Mouse (Mus musculus) E14TG2a.4 (cell line): ENCODE results near the gene Hand1.

ENCODE experiments used
- H3K27me3 ChIP-seq: 2 replicates; pipeline ENCODE4 v1.6.1; 2014; ENCODE audit warnings: low read length, control low read depth; ENCODE audit not compliant: insufficient read depth
- H3K36me3 ChIP-seq: 2 replicates; pipeline ENCODE4 v1.6.1; 2014; ENCODE audit warnings: low read length, control low read depth; ENCODE audit not compliant: insufficient read depth
- H3K4me1 ChIP-seq: replicated peaks from 2 replicates; pipeline ENCODE4 v1.6.1; 2014; ENCODE audit warnings: low read depth, low read length, control low read depth
- H3K4me3 ChIP-seq: replicated peaks from 2 replicates; pipeline ENCODE4 v1.5.1; 2014; ENCODE audit warnings: mild to moderate bottlenecking, low read length
- H3K9me3 ChIP-seq: 2 replicates; pipeline ENCODE4 v1.6.1; 2014; ENCODE audit warnings: low read length, control low read depth
- CTCF ChIP-seq: conservative IDR thresholded peaks from 2 replicates; pipeline ENCODE4 v1.5.1; 2014; ENCODE audit warnings: low read length
- NANOG ChIP-seq: IDR thresholded peaks from 2 replicates; pipeline ENCODE4 v1.6.1; 2014; ENCODE audit warnings: borderline replicate concordance, low read length, mixed read lengths
- POU5F1 ChIP-seq: IDR thresholded peaks from 2 replicates; pipeline ENCODE4 v1.6.1; 2014; ENCODE audit warnings: low read length, borderline replicate concordance

Gene Hand1

GRCm38 (mm10) chr11:57836401-57836800, 3.8 kb upstream of the Hand1 start:
- Histone ChIP-seq H3K27me3 (peaks cover 92% of the 10 kb centered on the region), H3K9me3 (no peaks in the 10 kb centered on the region), H3K4me1 (peaks cover 54% of the 10 kb centered on the region), H3K4me3 (peak overlapping the region; percentile 61), H3K36me3 (no peaks in the 10 kb centered on the region)
- TF ChIP-seq NANOG (no peak), CTCF (no peak), POU5F1 (no peak)

GRCm38 (mm10) chr11:57835931-57836330, 3.3 kb upstream of the Hand1 start:
- Histone ChIP-seq H3K4me3 (no peak overlapping the region), H3K9me3 (no peaks in the 10 kb centered on the region), H3K27me3 (peaks cover 92% of the 10 kb centered on the region), H3K4me1 (peaks cover 54% of the 10 kb centered on the region), H3K36me3 (no peaks in the 10 kb centered on the region)
- TF ChIP-seq POU5F1 (no peak), CTCF (no peak), NANOG (no peak)

GRCm38 (mm10) chr11:57835331-57835730, 2.7 kb upstream of the Hand1 start:
- no peaks in the 10 kb centered on the region for H3K9me3 ChIP-seq

GRCm38 (mm10) chr11:57834031-57834430, 1.4 kb upstream of the Hand1 start:
- no peak overlapping the region for H3K4me3 ChIP-seq
- no peaks in the 10 kb centered on the region for H3K36me3 ChIP-seq
- TF ChIP-seq POU5F1, result no peak
- H3K4me1 ChIP-seq, result peaks cover 68% of the 10 kb centered on the region
- H3K9me3 ChIP-seq, result no peaks in the 10 kb centered on the region
- peaks cover 93% of the 10 kb centered on the region for H3K27me3 ChIP-seq

More at GRCm38 (mm10) chr11:57835331-57835730, 2.7 kb upstream of the Hand1 start:
- Histone ChIP-seq H3K4me3 (no peak overlapping the region), H3K4me1 (peaks cover 55% of the 10 kb centered on the region), H3K36me3 (no peaks in the 10 kb centered on the region), H3K27me3 (peaks cover 93% of the 10 kb centered on the region)
- TF ChIP-seq NANOG (no peak), CTCF (no peak), POU5F1 (no peak)

- peaks cover 97% of the 10 kb centered on the region for H3K27me3 ChIP-seq
- no peaks in the 10 kb centered on the region for H3K36me3 ChIP-seq
- H3K4me3 ChIP-seq, result no peak overlapping the region; the same call in 1 of the 2 replicates
- H3K4me1 ChIP-seq, result peaks cover 73% of the 10 kb centered on the region
- no peak for TF ChIP-seq POU5F1
- TF ChIP-seq CTCF, result no peak
- TF ChIP-seq NANOG, result no peak
- no peaks in the 10 kb centered on the region for H3K9me3 ChIP-seq
Measured at GRCm38 (mm10) chr11:57833296-57833977, 819 bp upstream of the Hand1 start.

GRCm38 (mm10) chr11:57831861-57832260, 757 bp downstream of the Hand1 start:
- Histone ChIP-seq H3K36me3 (no peaks in the 10 kb centered on the region), H3K4me3 (peak overlapping the region; percentile 66), H3K4me1 (peaks cover 75% of the 10 kb centered on the region), H3K9me3 (no peaks in the 10 kb centered on the region), H3K27me3 (peaks cover 99% of the 10 kb centered on the region)
- TF ChIP-seq CTCF (no peak), POU5F1 (no peak), NANOG (no peak)

GRCm38 (mm10) chr11:57831281-57831781, 1.3 kb downstream of the Hand1 start:
- no peaks in the 10 kb centered on the region for H3K9me3 ChIP-seq
- peak overlapping the region; percentile 66 for H3K4me3 ChIP-seq
- peaks cover 71% of the 10 kb centered on the region for H3K4me1 ChIP-seq
- no peak for TF ChIP-seq NANOG
- no peak for TF ChIP-seq POU5F1
- no peak for TF ChIP-seq CTCF
- H3K27me3 ChIP-seq, result peaks cover 99% of the 10 kb centered on the region
- H3K36me3 ChIP-seq, result no peaks in the 10 kb centered on the region

GRCm38 (mm10) chr11:57829871-57830775, 2.5 kb downstream of the Hand1 start:
- no peaks in the 10 kb centered on the region for H3K9me3 ChIP-seq
- H3K4me1 ChIP-seq, result peaks cover 70% of the 10 kb centered on the region
- peaks cover 92% of the 10 kb centered on the region for H3K27me3 ChIP-seq
- H3K36me3 ChIP-seq, result no peaks in the 10 kb centered on the region
- TF ChIP-seq POU5F1 (no peak), NANOG (no peak), CTCF (no peak)
- H3K4me3 ChIP-seq, result peak overlapping the region; percentile 32

GRCm38 (mm10) chr11:57828955-57829870, 3.4 kb downstream of the Hand1 start:
- peak overlapping the region; percentile 32 for H3K4me3 ChIP-seq
- H3K9me3 ChIP-seq, result no peaks in the 10 kb centered on the region
- no peaks in the 10 kb centered on the region for H3K36me3 ChIP-seq
- H3K27me3 ChIP-seq, result peaks cover 85% of the 10 kb centered on the region
- TF ChIP-seq POU5F1 (no peak), NANOG (no peak), CTCF (no peak)
- peaks cover 76% of the 10 kb centered on the region for H3K4me1 ChIP-seq
